Mouse (Mus musculus) limb, embryonic 14.5 days (tissue): ENCODE measurements at regions not wholly inside any gene's neighbourhood (a gene's known extent, or its start where the extent isn't known, plus 50 kb on each side); places are given as distances from the start of the nearest gene placed in this dataset.

ENCODE experiments used
- ATAC-seq: fragments of 200-750 bp; cut with Nextera tagmentation; 2 replicates; pipeline ENCODE4 v1.8.0; 2017; ENCODE audit warnings: low read depth, moderate number of reproducible peaks, moderate TSS enrichment; ENCODE audit not compliant: low FRiP score
- DNase-seq: peaks from one replicate; pipeline ENCODE4 v3.0.0-alpha.2; 2015; ENCODE audit warnings: low spot score
- H3K27ac ChIP-seq: fragments of 300-500 bp; sonication (generic); replicated peaks from 2 replicates; pipeline ENCODE4 v1.5.1; 2014; ENCODE audit warnings: low read depth, mild to moderate bottlenecking, low read length, moderate library complexity, mixed read lengths
- H3K27me3 ChIP-seq: fragments of 300-500 bp; sonication (generic); 2 replicates; pipeline ENCODE4 v1.6.1; 2014; ENCODE audit warnings: low read length, mixed read lengths; ENCODE audit not compliant: control insufficient read depth, insufficient read depth
- H3K36me3 ChIP-seq: fragments of 300-500 bp; sonication (generic); 2 replicates; pipeline ENCODE4 v1.6.1; 2014; ENCODE audit warnings: mild to moderate bottlenecking, low read length, moderate library complexity, mixed read lengths; ENCODE audit not compliant: control insufficient read depth, insufficient read depth
- H3K4me1 ChIP-seq: fragments of 300-500 bp; sonication (generic); 2 replicates; pipeline ENCODE4 v1.6.1; 2014; ENCODE audit warnings: antibody characterized with exemption, low read length, mixed read lengths; ENCODE audit not compliant: control insufficient read depth, insufficient read depth
- H3K4me2 ChIP-seq: fragments of 300-500 bp; sonication (generic); replicated peaks from 2 replicates; pipeline ENCODE4 v1.6.1; 2014; ENCODE audit warnings: low read depth, mild to moderate bottlenecking, low read length, moderate library complexity; ENCODE audit not compliant: severe bottlenecking
- H3K4me3 ChIP-seq: fragments of 300-500 bp; sonication (generic); replicated peaks from 2 replicates; pipeline ENCODE4 v1.5.1; 2014; ENCODE audit warnings: low read length
- H3K9ac ChIP-seq: fragments of 300-500 bp; sonication (generic); 2 replicates; pipeline ENCODE4 v1.6.1; 2014; ENCODE audit warnings: mild to moderate bottlenecking, low read depth, low read length, moderate library complexity; ENCODE audit not compliant: severe bottlenecking
- H3K9me3 ChIP-seq: fragments of 300-500 bp; sonication (generic); 2 replicates; pipeline ENCODE4 v1.6.1; 2016; ENCODE audit warnings: low read length; ENCODE audit not compliant: control insufficient read depth
- POLR2A ChIP-seq: fragments of 200-500 bp; IDR thresholded peaks from 2 replicates; pipeline ENCODE4 v1.8.0; 2012; ENCODE audit warnings: inconsistent platforms, mild to moderate bottlenecking, moderate library complexity, borderline replicate concordance; ENCODE audit not compliant: insufficient read depth, insufficient read length; ENCODE audit errors: extremely low read depth
- WGBS: fragments of 180-500 bp; shearing (Covaris S2); extraction: QIAGEN DNeasy Blood & Tissue Kit; methylation state at CpG from one replicate; pipeline ENCODE4 v1.1.7; 2014; 5-methylcytosine and 5-hydroxymethylcytosine counted together

DNA sequence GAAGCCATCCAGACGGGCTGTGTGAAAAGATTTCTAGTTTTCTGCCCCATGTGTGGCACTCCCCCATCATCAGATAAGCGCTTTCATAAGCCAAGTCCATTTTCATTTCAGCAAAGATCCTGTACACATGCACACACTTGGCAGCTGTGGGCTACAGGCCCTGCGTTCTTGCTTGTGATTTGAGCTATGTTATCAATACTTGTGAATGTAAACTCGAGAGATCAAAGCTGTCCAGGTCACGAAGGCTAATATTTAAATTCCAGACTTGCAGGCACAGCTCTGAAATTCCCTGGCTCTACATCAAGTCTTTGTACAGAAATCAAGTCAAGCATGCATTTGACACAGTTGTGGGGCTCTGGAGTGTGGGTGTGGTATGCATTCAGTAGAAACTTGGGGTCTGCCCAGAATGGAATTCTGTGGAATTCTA, 248.8 kb upstream of the Fggy start:
- Histone ChIP-seq H3K4me3 (no peak overlapping the region), H3K4me1 (no peaks in the 10 kb centered on the region), H3K27ac (no peak overlapping the region), H3K36me3 (no peaks in the 10 kb centered on the region), H3K4me2 (no peak overlapping the region), H3K9ac (no peak overlapping the region), H3K9me3 (no peaks in the 10 kb centered on the region), H3K27me3 (no peaks in the 10 kb centered on the region)
- ATAC-seq, result peak; percentile 37; the same call in 1 of the 2 replicates
- 43% methylated on average over 5 of the region's 5 CpGs for WGBS
- TF ChIP-seq POLR2A, result no peak
- DNase-seq, result peak; percentile 52

DNA sequence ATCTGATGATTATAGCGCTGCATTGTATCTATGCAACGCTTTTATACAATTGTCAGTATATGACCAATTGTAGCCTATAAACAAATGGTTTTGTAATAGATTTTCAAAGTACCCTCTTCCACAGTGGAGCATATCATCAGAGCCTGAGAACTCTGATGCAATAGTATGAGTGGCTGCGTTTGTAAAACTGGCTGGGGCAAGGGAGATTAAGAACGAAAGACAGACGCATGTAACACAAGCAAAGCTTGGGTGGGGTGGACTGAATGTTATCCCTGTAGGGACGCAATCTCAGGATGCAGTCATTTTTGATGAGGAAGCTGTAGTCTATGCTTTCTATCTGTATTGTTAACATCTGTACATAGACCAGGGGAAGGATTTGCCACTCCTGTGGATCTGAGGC, 246.9 kb upstream of the Fggy start:
- ATAC-seq (no peak), DNase-seq (no peak)
- no peaks in the 10 kb centered on the region for H3K36me3 ChIP-seq
- no peaks in the 10 kb centered on the region for H3K27me3 ChIP-seq
- H3K9ac ChIP-seq, result no peak overlapping the region
- no peak overlapping the region for H3K4me3 ChIP-seq
- H3K9me3 ChIP-seq, result no peaks in the 10 kb centered on the region
- H3K4me1 ChIP-seq, result no peaks in the 10 kb centered on the region
- no peak overlapping the region for H3K4me2 ChIP-seq
- TF ChIP-seq POLR2A, result no peak
- H3K27ac ChIP-seq, result no peak overlapping the region
- WGBS, result 75% methylated on average over 6 of the region's 6 CpGs

DNA sequence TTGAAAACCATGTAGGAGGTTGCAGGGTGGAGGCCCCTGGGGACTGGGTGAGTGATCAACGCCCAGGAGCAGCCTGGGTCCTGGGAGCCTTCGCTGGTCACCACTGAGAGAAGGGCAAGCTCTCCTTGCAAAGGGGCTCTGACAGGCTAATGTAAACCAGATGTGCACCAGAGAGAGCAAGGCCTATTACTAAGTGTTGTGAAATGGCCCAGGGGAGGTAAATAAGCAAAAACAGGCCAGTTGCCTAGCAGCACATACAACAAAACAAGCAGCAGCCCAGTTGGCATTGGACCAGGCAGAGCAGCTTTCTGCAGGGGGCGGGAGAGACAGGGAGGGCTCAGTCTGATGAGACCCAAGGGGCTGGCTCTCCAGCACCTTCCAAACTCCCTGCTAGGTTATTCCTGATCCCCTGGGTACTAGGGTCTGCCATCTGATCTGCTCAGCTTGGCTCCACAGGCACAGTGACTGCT, 239.5 kb upstream of the Fggy start:
- Histone ChIP-seq H3K27me3 (no peaks in the 10 kb centered on the region), H3K4me3 (no peak overlapping the region), H3K4me1 (peaks cover 22% of the 10 kb centered on the region), H3K9ac (no peak overlapping the region), H3K4me2 (peak overlapping the region; percentile 25; the same call in 1 of the 2 replicates), H3K27ac (peak overlapping the region; percentile 79), H3K36me3 (no peaks in the 10 kb centered on the region), H3K9me3 (no peaks in the 10 kb centered on the region)
- DNase-seq (peak; percentile 87), ATAC-seq (peak; percentile 93)
- no peak for TF ChIP-seq POLR2A
- 16% methylated on average over 3 of the region's 3 CpGs for WGBS

DNA sequence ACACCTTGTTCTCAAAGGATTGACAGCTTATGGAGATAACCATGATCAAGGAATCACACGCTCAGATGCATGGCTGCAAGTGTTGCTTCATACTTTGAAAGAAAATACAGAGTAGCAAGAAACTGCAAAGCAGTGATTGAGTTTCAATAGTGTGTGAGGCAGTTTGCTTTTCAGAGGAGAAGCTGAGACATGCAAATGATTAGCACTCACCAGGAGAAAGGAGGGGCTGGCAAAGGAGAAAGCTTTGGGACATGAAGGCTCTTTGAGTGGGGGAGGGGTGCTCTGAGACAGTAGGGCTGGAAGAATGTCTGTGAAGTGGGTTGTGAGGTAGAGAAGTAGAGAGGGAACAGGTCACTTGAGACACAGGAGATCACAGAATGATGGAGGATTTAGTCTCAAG, 238.7 kb upstream of the Fggy start:
- no peak overlapping the region for H3K4me2 ChIP-seq
- no peak overlapping the region for H3K9ac ChIP-seq
- TF ChIP-seq POLR2A, result no peak
- ATAC-seq, result peak; percentile 6; the same call in 1 of the 2 replicates
- H3K36me3 ChIP-seq, result no peaks in the 10 kb centered on the region
- H3K27ac ChIP-seq, result peak overlapping the region; percentile 79
- peaks cover 22% of the 10 kb centered on the region for H3K4me1 ChIP-seq
- no peaks in the 10 kb centered on the region for H3K9me3 ChIP-seq
- no peaks in the 10 kb centered on the region for H3K27me3 ChIP-seq
- DNase-seq, result peak; percentile 21
- WGBS, result 23% methylated on average over 1 of the region's 1 CpGs
- H3K4me3 ChIP-seq, result no peak overlapping the region

DNA sequence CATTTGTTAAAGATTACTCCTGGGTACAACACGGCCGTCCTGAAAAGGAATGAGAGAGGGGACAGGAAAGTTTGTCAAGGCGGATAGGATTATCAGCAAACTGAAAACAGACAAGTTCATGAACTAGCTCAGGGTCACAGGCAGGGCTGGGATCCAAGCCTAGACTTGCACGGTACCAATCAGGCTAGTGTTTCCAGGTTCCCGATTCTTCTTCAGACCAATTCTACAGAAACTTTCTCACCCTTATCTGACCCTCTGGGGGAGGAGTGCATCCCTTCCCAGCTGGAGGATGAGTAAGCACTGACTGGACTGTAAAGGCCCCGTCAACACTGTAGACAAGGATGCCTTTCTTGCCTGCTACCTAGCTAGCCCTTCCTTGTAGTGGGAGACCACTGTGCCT, 238.3 kb upstream of the Fggy start:
- TF ChIP-seq POLR2A, result no peak
- H3K4me3 ChIP-seq, result no peak overlapping the region
- H3K9me3 ChIP-seq, result no peaks in the 10 kb centered on the region
- 0 out of 2 replicates have a peak overlapping the region, but pooled peaks have one; percentile 26 for H3K27ac ChIP-seq
- 16% methylated on average over 6 of the region's 6 CpGs for WGBS
- no peak for DNase-seq
- ATAC-seq, result no peak
- H3K27me3 ChIP-seq, result no peaks in the 10 kb centered on the region
- H3K36me3 ChIP-seq, result no peaks in the 10 kb centered on the region
- H3K4me1 ChIP-seq, result peaks cover 22% of the 10 kb centered on the region
- no peak overlapping the region for H3K4me2 ChIP-seq
- H3K9ac ChIP-seq, result no peak overlapping the region

DNA sequence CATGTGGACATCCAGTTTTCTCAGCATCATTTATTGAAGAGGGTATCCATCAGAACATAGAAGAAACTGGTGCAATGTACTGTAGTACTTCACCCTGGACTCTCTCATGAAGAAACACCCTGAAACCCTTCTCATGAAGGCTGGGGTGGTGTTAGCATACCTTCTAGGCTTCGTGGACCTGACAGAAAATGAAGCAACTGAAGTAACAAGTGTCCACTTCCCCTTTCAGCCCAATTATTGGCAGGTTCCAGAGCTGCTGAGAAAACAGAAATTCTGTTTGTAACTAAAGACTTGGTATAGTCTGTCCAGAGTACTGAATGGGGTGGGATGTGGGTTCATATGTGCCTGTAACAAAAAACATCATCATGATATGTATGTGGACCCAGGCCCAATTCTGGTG, 231.4 kb upstream of the Fggy start:
- TF ChIP-seq POLR2A, result no peak
- WGBS, result 68% methylated on average over 1 of the region's 1 CpGs
- DNase-seq (no peak), ATAC-seq (no peak)
- no peak overlapping the region for H3K4me3 ChIP-seq
- H3K27ac ChIP-seq, result no peak overlapping the region
- H3K9ac ChIP-seq, result no peak overlapping the region
- H3K4me2 ChIP-seq, result no peak overlapping the region
- no peaks in the 10 kb centered on the region for H3K4me1 ChIP-seq
- H3K9me3 ChIP-seq, result no peaks in the 10 kb centered on the region
- H3K27me3 ChIP-seq, result no peaks in the 10 kb centered on the region
- no peaks in the 10 kb centered on the region for H3K36me3 ChIP-seq
